Mouse (Mus musculus): ENCODE data around the gene Med19. TPM values are rescaled to one million over a fixed set of nuclear protein-coding genes. Genes with fewer than 3 reads are reported as not detected.

The Med19 gene
- polyA plus RNA-seq, 1 experiment from 2014 or later = 31.1 TPM

DNA sequence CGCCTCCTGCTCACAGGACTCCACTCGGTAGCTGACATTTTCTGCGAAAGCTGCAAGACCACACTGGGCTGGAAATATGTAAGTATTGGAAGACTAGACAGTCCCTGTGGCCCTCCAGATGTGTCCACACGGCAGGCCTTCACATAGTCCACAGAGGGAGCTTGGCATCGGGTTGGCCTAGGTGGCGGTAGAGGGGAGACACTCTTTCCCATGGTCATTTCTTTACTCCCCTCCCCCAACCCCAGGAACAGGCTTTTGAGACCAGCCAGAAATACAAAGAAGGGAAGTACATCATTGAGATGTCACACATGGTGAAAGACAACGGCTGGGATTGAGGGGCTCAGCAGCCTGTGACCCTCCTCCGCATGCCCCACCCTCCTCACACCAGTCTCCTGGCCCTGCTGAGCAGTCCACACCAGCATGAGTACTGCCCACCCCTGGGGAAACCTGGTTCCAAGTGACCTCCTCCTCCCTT is 59.3 kb downstream of the Med19 start:
- peak; percentile 15; the same call in 1 of the 2 replicates for ATAC-seq (ENCODE audit: insufficient read depth, low FRiP score, low read depth)
- peak overlapping the region; percentile 68 for H3K27ac ChIP-seq
- H3K4me2 ChIP-seq = peak overlapping the region; percentile 69
- 0 out of 2 replicates have a peak, but pooled peaks cover 3% of the 10 kb centered on the region for H3K27me3 ChIP-seq (replicated peaks)
- H3K4me3 ChIP-seq (replicated peaks) = 0 out of 2 replicates have a peak overlapping the region, but pooled peaks have one; percentile 12
- H3K36me3 ChIP-seq = peaks cover 10% of the 10 kb centered on the region; the same call in 1 of the 2 replicates
- no peak overlapping the region for H3K9ac ChIP-seq
- 1% methylated on average over 8 of the region's 8 CpGs for WGBS
- H3K4me1 ChIP-seq = peaks cover 83% of the 10 kb centered on the region
- H3K9me3 ChIP-seq = no peaks in the 10 kb centered on the region

Other genes with a start within 250 kb of the Med19 start
- gene Tfpi, start 201.6 kb upstream of the Med19 start, polyA plus RNA-seq (2015; fragmentation: Nextera tagmentation; extraction: Ambion mirVana) = 44.2 and 47.4 TPM in 2 replicates
- gene Ctnnd1, start 27.6 kb upstream of the Med19 start, polyA plus RNA-seq (2015; fragmentation: Nextera tagmentation; extraction: Ambion mirVana) = 60.0 and 71.9 TPM in 2 replicates
- 0.18 and 0.22 TPM in 2 replicates for gene Btbd18, start 19.3 kb upstream of the Med19 start, polyA plus RNA-seq (2015; fragmentation: Nextera tagmentation; extraction: Ambion mirVana)
- gene Selenoh, start 7.6 kb upstream of the Med19 start, polyA plus RNA-seq (2015; fragmentation: Nextera tagmentation; extraction: Ambion mirVana) = 221 and 237 TPM in 2 replicates
- not detected in 2 replicates for gene Gm28635, start 361 bp upstream of the Med19 start, polyA plus RNA-seq (2015; fragmentation: Nextera tagmentation; extraction: Ambion mirVana)
- 119 and 133 TPM in 2 replicates for gene Tmx2, start 738 bp downstream of the Med19 start, polyA plus RNA-seq (2015; fragmentation: Nextera tagmentation; extraction: Ambion mirVana)
- 27.8 and 28.5 TPM in 2 replicates for gene Zdhhc5, start 36.8 kb downstream of the Med19 start, polyA plus RNA-seq (2015; fragmentation: Nextera tagmentation; extraction: Ambion mirVana)
- gene Clp1, start 48.9 kb downstream of the Med19 start, polyA plus RNA-seq (2015; fragmentation: Nextera tagmentation; extraction: Ambion mirVana) = 23.7 and 26.9 TPM in 2 replicates
- gene Ypel4, start 55.7 kb downstream of the Med19 start, polyA plus RNA-seq (2015; fragmentation: Nextera tagmentation; extraction: Ambion mirVana) = 7.5 and 11.0 TPM in 2 replicates
- 6.7 and 7.2 TPM in 2 replicates for gene Gm19426, start 65.3 kb downstream of the Med19 start, polyA plus RNA-seq (2015; fragmentation: Nextera tagmentation; extraction: Ambion mirVana)
- 76.0 and 79.6 TPM in 2 replicates for gene Serping1, start 97.0 kb downstream of the Med19 start, polyA plus RNA-seq (2015; fragmentation: Nextera tagmentation; extraction: Ambion mirVana)
- gene Ube2l6, start 120.4 kb downstream of the Med19 start, polyA plus RNA-seq (2015; fragmentation: Nextera tagmentation; extraction: Ambion mirVana) = 52.7 and 79.0 TPM in 2 replicates
- 0.08 and 0.19 TPM in 2 replicates for gene Smtnl1, start 144.2 kb downstream of the Med19 start, polyA plus RNA-seq (2015; fragmentation: Nextera tagmentation; extraction: Ambion mirVana)
- 47.2 and 50.4 TPM in 2 replicates for gene Timm10, start 148.6 kb downstream of the Med19 start, polyA plus RNA-seq (2015; fragmentation: Nextera tagmentation; extraction: Ambion mirVana)
- gene Slc43a1, start 160.4 kb downstream of the Med19 start, polyA plus RNA-seq (2015; fragmentation: Nextera tagmentation; extraction: Ambion mirVana) = 19.5 and 26.3 TPM in 2 replicates
- gene Rtn4rl2, start 208.3 kb downstream of the Med19 start, polyA plus RNA-seq (2015; fragmentation: Nextera tagmentation; extraction: Ambion mirVana) = 0.85 and 0.91 TPM in 2 replicates

Data from stomach, embryonic 15.5 days (tissue).